Mouse (Mus musculus) heart, adult 11 months (tissue): ENCODE results near the gene Eras.
A peak's percentile ranks its signal among the peaks of the same experiment; 100 is the strongest.
"Not testable (repeated sequence)": the region's sequence is repeated elsewhere in the genome, so short reads cannot be mapped to it uniquely, and the experiment has no call there.

Experiments
- DNase-seq: peaks from one replicate; pipeline ENCODE4 v3.0.0; 2022

Gene Eras

GRCm38 (mm10) chrX:7909242-7909641 is 19.2 kb downstream of the Eras start, which contains the start of gene Gm10490:
Gm10490 (plus strand) TSS chrX:7909542.
- DNase-seq: not testable (repeated sequence)

DNA sequence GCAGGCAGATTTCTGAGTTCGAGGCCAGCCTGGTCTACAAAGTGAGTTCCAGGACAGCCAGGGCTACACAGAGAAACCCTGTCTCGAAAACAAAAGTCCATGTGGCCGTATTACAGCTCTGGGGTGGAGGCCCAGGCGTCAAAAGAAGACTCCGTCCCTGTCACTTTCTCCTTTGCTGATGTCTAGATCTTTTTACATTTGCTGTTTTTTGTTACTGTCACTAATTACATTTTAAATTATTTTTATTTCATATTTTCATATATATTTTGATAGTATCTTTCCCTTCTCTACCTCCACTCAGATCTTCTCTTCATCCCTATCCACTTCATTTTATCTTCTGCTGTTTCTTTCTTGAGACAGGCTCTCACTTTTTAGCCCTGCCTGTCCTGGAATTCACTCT is 20.7 kb downstream of the Eras start, which contains the start of gene Gm10491:
Gm10491 (minus strand) TSS at position 101 of the 400 bp plus-strand sequence.
- DNase-seq: no peak

DNA sequence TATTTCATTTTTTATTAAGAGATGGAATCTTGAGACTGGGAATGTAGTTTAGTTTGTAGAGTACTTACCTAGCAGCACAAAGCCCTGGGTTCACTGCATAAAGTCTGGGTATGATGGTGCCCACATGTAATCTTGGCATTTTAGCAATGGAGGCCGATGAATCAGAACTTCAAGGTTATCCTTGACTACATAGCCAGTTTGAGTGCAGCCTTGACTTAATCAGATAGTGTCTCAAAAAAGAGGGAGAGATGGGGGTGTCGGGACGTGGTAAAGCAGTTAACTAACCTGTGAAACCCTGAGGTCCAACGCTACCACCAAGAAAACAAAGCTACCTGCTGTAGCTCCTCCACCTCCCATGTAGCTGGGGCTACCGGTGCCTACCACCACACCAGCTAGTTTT is 24.0 kb downstream of the Eras start:
- no peak for DNase-seq

DNA sequence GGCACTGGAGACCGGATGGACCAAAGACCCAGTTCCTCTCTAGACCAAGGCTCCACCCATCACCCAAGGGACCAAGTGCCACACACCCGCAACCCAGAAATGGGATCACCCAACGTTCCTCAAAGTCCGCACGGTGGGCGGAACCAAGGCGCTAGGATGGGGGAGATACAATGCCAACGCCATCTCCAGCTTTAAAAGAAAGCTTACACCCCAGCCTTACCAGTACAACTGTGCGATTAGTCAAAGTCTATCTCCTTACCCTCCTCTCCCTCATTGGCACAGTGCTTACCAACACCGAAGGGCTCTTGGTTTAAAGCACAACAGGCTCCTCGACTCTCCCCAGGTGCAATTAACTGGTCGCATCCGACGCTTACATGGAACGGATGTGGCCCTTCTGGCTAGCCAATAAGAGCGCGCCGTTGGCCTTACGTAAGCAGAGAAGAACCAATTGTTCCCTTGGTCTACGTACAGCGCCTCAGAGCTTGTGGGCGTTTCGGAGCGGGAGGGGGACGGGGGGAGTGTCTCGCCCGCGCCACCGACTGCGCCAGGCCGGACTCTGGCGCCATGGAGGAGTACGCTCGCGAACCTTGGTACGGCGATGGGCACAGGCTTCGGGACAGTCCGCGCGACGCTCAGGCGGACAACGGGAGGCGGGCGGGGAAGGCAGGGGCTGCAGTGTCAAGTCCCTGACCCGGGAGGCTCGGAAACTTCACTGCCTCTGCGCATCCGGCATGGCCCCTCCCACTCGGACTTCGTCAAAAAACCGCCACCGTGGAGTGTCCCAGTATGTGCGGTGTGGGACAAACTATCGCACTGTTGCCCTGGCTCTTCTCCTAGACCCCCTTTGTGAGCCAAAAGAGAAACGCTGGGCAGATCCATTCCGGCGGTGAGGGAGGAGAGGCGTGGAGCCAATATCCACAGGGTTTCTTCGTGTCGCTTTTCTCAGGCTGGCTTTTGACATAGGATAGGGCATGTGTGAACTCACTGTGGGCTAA is 29.2 kb downstream of the Eras start, which contains the start of the genes Pqbp1 and Timm17b:
Pqbp1 (minus strand) TSS at position 390 of the 995 bp plus-strand sequence.
Timm17b (plus strand) TSS at position 478 of the 995 bp plus-strand sequence.
- peak; percentile 99 for DNase-seq

- DNase-seq: no peak
Observed at GRCm38 (mm10) chrX:7898211-7898610, 30.2 kb downstream of the Eras start.

DNA sequence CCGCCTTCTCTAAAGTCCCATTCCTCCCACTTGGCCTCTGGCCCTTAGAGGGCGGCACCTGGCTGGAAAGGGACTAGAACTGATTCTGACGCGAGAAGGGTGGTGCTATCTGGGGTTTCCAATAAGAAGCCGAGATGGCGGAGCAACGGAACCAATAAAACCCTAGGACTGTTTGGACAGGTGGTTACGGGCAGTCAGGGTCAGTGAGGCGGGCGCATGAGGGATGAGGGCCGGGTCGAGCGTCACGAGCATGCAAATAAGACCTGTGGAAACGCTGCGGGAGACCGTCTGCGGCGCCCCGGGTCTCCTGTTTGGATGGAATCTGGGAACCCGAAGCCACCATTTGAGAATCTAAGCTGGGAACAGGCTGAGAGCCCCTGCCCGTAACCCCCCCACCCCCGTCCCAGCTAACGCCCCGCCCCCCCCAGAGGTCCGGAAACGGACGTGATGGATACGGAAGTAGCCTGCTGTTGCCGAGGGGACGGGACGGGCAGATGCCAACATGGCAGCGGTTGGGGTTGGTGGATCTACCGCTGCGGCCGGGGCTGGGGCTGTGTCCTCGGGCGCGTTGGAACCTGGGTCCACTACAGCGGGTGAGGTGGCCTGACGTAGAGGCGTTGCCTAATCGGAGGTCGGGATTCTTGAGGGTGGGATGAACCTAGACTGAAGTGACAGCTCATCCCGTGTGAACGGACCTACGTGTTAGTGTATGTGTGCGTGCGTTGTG is 44.4 kb downstream of the Eras start, which contains the start of gene Slc35a2:
Slc35a2 (plus strand) TSS at position 188 of the 727 bp plus-strand sequence.
- peak; percentile 100 for DNase-seq

DNA sequence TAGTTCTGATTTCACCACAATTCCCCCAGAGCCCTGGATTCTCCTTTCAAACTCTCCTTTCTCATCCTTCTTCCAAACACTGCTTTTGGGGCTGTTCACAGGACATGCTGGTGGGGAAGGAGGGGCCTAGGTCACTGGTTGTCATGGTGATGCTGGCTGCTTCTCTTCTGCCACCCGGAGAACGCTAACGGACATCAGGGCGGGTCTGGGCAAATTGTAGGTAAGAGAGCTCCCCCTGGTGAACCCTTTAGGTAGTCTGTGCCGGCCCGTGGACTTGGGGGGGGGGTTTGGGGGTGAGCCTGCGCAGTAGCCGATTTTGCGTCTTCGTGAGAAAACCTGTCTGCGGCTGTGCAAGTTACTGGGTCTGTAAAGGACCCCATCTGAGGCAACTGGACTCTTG is 48.6 kb downstream of the Eras start:
- DNase-seq: peak; percentile 98

DNA sequence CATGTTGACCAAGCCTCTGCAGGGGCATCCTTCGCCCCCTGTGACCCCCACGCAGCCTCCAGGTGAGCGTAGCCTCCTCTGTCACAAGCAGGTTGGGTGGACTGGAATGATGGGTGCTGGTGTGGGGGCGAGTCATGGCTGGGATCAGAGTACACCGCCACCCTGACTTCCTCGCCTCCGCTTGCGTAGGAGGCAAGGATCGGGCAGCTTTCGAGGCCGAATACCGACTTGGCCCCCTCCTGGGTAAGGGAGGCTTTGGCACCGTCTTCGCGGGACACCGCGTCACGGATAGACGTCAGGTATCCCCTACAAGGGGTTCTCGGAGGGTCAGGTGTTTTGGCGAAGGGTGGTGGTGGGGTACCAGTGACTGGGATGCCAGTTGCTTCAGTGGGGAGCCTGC is 49.9 kb downstream of the Eras start:
- DNase-seq: peak; percentile 93

DNA sequence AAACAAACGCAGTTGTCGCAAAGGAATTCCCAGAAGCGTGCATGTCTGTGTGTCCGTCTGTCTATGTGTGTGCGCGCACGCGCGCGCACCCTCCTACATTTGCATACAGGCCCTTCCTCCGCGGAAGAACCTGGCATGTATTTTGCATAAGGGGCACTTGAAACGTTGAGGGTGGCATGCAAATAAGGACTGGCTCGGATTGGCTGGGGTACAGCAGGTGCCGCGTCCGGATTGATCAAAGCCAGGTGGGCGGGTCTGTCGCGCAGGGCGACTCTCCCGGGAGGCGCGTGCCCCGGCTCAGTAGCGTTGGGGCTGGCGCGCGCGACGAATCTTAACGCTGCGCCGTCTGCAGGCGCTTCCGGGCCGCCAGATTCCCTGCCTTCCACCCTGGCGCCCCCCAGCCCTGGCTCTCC is 50.4 kb downstream of the Eras start, which contains the start of gene Pim2:
Pim2 (plus strand) TSS at position 256 of the 413 bp plus-strand sequence.
- DNase-seq: peak; percentile 98
